Mouse (Mus musculus): ENCODE results near the gene 2810004N23Rik. TPM values are rescaled to one million over a fixed set of nuclear protein-coding genes. Genes with fewer than 3 reads are reported as not detected.

The 2810004N23Rik gene
- polyA plus RNA-seq (2012; ENCODE audit: low replicate concordance): 7.6 and 16.2 TPM in 2 replicates

DNA sequence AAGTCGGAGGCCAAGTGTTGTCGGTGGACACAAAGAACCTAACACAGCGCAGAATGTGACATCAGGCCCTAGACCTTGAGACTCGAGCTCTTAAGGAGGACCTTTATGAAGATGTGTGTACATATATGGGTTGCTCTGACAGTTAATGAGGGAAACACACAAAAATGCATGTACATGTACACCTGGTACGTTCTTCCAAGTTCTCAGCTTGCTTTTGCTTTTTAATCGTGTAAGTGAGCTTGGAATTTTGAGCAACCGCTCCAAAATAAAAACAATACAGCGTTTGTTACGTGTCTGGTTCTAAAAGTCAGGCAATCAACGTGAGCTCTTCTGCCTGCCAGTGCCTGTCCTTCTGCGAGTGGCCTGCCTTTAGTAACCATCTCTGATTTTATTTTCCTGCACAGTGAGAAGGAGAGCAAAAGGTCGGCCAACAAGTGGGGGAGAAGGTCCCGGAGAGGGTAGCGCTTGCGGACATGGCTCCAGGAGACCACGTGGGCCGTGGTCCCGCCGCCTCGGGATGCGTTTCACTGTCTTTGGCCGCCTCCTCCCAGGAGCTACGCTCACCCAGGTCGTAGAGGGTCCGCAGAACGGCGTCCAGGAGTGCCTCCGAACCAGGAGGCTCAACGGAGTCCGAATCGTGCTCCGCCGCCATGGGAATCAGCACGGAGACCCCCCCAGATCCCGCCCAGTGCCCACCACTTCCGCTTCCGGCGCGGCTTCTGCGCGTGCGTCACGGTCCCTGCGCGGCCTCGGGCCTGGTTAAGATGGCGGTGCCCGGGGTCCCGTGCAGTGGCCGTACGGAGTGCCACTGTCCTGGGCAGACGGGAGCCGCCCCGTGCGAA lies at the start of gene 2810004N23Rik, which contains the start of gene Gnpat:
2810004N23Rik (minus strand) TSS at position 800 of the 842 bp plus-strand sequence.
Gnpat (plus strand) TSS at position 713 of the 842 bp plus-strand sequence.

DNA sequence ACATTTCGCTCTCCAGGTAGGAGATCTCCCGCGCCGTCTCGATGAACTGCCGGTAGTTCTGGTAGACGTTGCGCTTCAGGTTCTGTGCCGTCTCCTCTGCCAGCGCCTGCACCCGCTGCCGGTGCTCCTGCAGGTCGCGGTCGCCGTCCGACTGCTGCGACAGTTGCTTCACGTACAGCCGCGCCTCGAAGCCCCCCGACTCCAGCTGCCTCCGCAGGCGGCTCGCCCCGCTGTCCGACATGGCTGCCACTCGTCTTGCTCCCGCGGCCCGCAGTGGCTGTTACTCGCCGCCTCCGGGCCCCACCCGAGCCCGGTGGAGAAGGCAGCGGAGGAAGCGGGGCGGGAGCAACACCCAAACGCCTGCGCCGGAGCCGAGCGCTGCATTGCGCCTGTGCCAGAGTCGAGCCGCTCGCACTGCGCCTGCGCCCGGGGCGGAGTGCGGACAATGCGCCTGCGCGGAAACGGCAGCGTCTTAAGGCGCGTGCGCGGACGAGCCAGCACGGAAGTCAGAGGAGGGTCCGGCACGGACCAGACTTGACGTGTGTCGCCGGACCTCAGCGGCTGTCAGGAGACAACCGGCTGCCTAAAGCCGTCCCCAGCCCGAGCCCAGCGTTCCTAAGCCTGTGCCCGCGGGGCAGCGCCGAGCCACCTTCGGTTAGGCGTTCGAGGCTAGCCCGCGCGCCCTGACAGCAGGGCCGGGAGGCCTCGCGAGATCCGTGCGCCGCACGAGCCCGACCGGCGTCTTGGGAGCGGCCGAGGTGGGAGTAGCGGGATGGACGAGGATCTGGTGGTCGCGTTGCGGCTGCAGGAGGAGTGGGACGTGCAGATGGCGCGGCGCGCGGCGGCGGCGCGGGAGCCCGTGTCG lies 34.7 kb upstream of the 2810004N23Rik start, which contains the start of the genes Exoc8 and Sprtn:
Exoc8 (minus strand) TSS at position 320 of the 865 bp plus-strand sequence.
Sprtn (plus strand) TSS at position 501 of the 865 bp plus-strand sequence.

DNA sequence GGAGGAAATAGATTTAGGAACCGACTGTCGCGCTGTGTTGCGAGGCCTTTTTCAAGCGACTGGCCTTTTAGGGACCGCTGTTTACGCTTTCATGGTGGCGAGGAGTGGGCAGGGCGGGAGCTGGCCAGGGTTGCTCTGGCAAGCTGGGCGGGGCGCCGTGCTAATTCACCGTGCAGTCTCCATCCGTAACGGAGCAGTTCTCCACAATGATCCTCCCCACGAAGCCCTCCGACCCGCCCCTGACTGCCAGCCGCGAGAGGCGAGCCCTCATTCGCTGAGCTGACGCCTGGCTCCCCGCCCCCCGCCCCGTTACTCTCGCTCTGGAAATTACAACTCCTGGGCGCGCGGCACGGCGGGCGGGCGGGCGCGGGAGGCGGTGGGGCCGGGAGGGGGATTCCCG lies 70.2 kb downstream of the 2810004N23Rik start, which contains the start of gene Trim67:
Trim67 (plus strand) TSS at position 385 of the 400 bp plus-strand sequence.

Other genes starting within 250 kb of the 2810004N23Rik start
- 8.7 and 13.9 TPM in 2 replicates for gene 2310022B05Rik, start 199.8 kb downstream of the 2810004N23Rik start, polyA plus RNA-seq (2012; ENCODE audit: low replicate concordance)
- 18.3 and 25.7 TPM in 2 replicates for gene Ttc13, start 141.1 kb downstream of the 2810004N23Rik start, polyA plus RNA-seq (2012; ENCODE audit: low replicate concordance)
- 21.1 and 29.4 TPM in 2 replicates for gene Arv1, start 141.0 kb downstream of the 2810004N23Rik start, polyA plus RNA-seq (2012; ENCODE audit: low replicate concordance)
- 1.8 and 6.9 TPM in 2 replicates for gene Fam89a, start 111.3 kb downstream of the 2810004N23Rik start, polyA plus RNA-seq (2012; ENCODE audit: low replicate concordance)
- not detected in 2 replicates for gene Trim67, start 70.0 kb downstream of the 2810004N23Rik start, polyA plus RNA-seq (2012; ENCODE audit: low replicate concordance)
- 42.4 and 52.0 TPM in 2 replicates for gene Gnpat, start 87 bp downstream of the 2810004N23Rik start, polyA plus RNA-seq (2012; ENCODE audit: low replicate concordance)
- 8.4 and 10.4 TPM in 2 replicates for gene Exoc8, start 34.6 kb upstream of the 2810004N23Rik start, polyA plus RNA-seq (2012; ENCODE audit: low replicate concordance)
- 5.8 and 12.3 TPM in 2 replicates for gene Sprtn, start 34.8 kb upstream of the 2810004N23Rik start, polyA plus RNA-seq (2012; ENCODE audit: low replicate concordance)
- gene Egln1, start 86.2 kb upstream of the 2810004N23Rik start, polyA plus RNA-seq (2012; ENCODE audit: low replicate concordance): 12.1 and 23.5 TPM in 2 replicates
- gene Tsnax, start 149.9 kb upstream of the 2810004N23Rik start, polyA plus RNA-seq (2012; ENCODE audit: low replicate concordance): 16.4 and 18.4 TPM in 2 replicates
- gene Disc1, start 191.1 kb upstream of the 2810004N23Rik start, polyA plus RNA-seq (2012; ENCODE audit: low replicate concordance): 1.2 and 2.1 TPM in 2 replicates